Mouse (Mus musculus) colon, adult 2 months (tissue): ENCODE data around the gene Mt1. TPM values are rescaled to one million over a fixed set of nuclear protein-coding genes. Genes with fewer than 3 reads are reported as not detected.

Experiments used
- polyA plus RNA-seq: library from polyadenylated mRNA; depleted of rRNA; stranded (reverse); fragments of >200 nt; gene quantifications from 2 replicates; pipeline ENCODE4 v1.2.3, GENCODE M21; 2012; rRNA removed

Gene Mt1
- 1,409 and 1,808 TPM in 2 replicates for polyA plus RNA-seq

GRCm38 (mm10) chr8:94178857-94179712 lies at the start of gene Mt1:
TSS of gene Mt1 (plus strand) at chr8:94179082.

GRCm38 (mm10) chr8:94136933-94137332 lies 41.9 kb upstream of the Mt1 start, which contains the start of gene Mt4:
TSS of gene Mt4 (plus strand) at chr8:94137197.

GRCm38 (mm10) chr8:94152513-94153300 lies 26.2 kb upstream of the Mt1 start, which contains the start of gene Mt3:
TSS of gene Mt3 (plus strand) at chr8:94152607.

GRCm38 (mm10) chr8:94172075-94172808 lies 6.6 kb upstream of the Mt1 start, which contains the start of gene Mt2:
TSS of gene Mt2 (plus strand) at chr8:94172664.

GRCm38 (mm10) chr8:94214252-94215173 lies 35.6 kb downstream of the Mt1 start, which contains the start of gene Nup93:
TSS of gene Nup93 (plus strand) at chr8:94214564.

Other genes starting within 250 kb of the Mt1 start
- 127 and 138 TPM in 2 replicates for gene Amfr, start 166.2 kb upstream of the Mt1 start, polyA plus RNA-seq
- 64.6 and 78.5 TPM in 2 replicates for gene Nudt21, start 142.1 kb upstream of the Mt1 start, polyA plus RNA-seq
- gene Ogfod1, start 141.9 kb upstream of the Mt1 start, polyA plus RNA-seq, result 3.8 and 4.0 TPM in 2 replicates
- gene Bbs2, start 80.2 kb upstream of the Mt1 start, polyA plus RNA-seq, result 9.0 and 10.7 TPM in 2 replicates
- gene Mt4, start 41.9 kb upstream of the Mt1 start, polyA plus RNA-seq, result 0.80 TPM in 1 of 2 replicates, not detected in the other
- gene Mt3, start 26.5 kb upstream of the Mt1 start, polyA plus RNA-seq, result 22.3 and 24.5 TPM in 2 replicates
- gene Mt2, start 6.4 kb upstream of the Mt1 start, polyA plus RNA-seq, result 88.7 and 131 TPM in 2 replicates
- gene Nup93, start 35.5 kb downstream of the Mt1 start, polyA plus RNA-seq, result 11.1 and 11.9 TPM in 2 replicates
- 0.03 and 0.22 TPM in 2 replicates for gene Slc12a3, start 150.1 kb downstream of the Mt1 start, polyA plus RNA-seq
- gene Herpud1, start 207.4 kb downstream of the Mt1 start, polyA plus RNA-seq, result 337 and 422 TPM in 2 replicates